Mouse (Mus musculus): ENCODE data around the gene Tcf3.

DNA sequence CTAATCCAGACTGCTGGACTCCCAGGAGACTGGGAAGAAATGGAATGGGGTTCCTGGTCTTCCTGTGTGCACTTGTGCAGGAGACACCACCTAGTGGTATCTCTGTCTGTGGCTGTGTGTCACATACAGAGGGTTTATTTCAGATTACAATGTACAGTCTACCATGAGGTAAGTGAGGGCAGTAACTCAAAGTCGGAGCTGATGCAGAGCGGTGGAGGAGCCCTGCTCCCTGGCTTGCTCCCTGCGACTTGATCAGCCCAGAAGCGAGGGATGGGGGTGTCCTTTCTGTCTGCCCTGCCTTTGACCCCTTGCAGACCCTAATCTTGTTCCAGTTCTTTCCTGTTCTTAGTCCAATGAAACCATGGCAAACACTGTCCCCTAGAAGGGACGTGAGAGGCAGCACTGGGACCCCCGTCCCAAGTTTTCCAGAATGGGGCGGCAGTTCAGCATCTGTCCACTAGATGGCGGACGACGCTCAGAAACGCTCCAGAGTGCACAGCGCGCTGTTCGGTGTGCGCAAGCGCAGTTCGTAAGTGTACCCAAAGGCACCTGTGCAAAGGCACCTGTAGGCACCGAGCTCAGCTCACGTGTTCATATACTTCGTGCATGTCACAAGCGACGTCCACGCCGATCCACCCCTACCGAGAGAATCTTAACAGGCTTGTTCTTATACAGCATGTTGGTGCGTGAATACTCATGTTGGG is 12.6 kb upstream of the Tcf3 start:
- TF ChIP-seq CTCF (IDR thresholded peaks at IDR 0.05; ENCODE audit: borderline replicate concordance, extremely low read depth, insufficient read depth, insufficient read length) (peak; percentile 99), POLR2A (IDR thresholded peaks at IDR 0.05; ENCODE audit: borderline replicate concordance, extremely low read depth, insufficient read depth, insufficient read length, poor library complexity, severe bottlenecking) (no peak)
